Mouse (Mus musculus) Patski (cell line): ENCODE data around the gene Cdipt. TPM values are rescaled to one million over a fixed set of nuclear protein-coding genes. Genes with fewer than 3 reads are reported as not detected.

Experiments used
- ATAC-seq: fragments of 100-300 bp; one replicate; pipeline ENCODE4 v1.8.0; 2021
- CTCF ChIA-PET: fragments of 350-600 bp; sonication (Branson Sonifier 250); formaldehyde crosslinking; loops from one replicate; lab custom pipeline; 2022; ENCODE audit warnings: inconsistent platforms; lab: Charles Lee
- POLR2A ChIA-PET: fragments of 350-600 bp; sonication (Branson Sonifier 250); formaldehyde crosslinking; loops from one replicate; lab custom pipeline; 2022; ENCODE audit warnings: antibody characterized with exemption, inconsistent platforms; lab: Charles Lee
- DNase-seq: peaks from one replicate; pipeline ENCODE4 v3.0.0-alpha.2; 2011; ENCODE audit warnings: low read depth, low spot score
- H3K27me3 ChIP-seq: fragments of 371-371 bp; one replicate; pipeline ENCODE4 v1.5.1; 2021
- CTCF ChIP-seq: fragments of 100-300 bp; IDR thresholded peaks from one replicate; pipeline ENCODE4 v1.5.1; 2021
- in situ Hi-C: fragments of 300-500 bp; cut with MboI; formaldehyde crosslinking; loops from 3 replicates; pipeline ENCODE4 v1.11.1; 2018; ENCODE audit warnings: low pct_unique_long_range_greater_than_20kb, mixed read lengths
- polyA plus RNA-seq: library from polyadenylated mRNA; unstranded; gene quantifications from one replicate; pipeline ENCODE4 v1.2.3, GENCODE M21; 2021

The Cdipt gene
- polyA plus RNA-seq, 1 experiment from 2014 or later, result 143 TPM

DNA sequence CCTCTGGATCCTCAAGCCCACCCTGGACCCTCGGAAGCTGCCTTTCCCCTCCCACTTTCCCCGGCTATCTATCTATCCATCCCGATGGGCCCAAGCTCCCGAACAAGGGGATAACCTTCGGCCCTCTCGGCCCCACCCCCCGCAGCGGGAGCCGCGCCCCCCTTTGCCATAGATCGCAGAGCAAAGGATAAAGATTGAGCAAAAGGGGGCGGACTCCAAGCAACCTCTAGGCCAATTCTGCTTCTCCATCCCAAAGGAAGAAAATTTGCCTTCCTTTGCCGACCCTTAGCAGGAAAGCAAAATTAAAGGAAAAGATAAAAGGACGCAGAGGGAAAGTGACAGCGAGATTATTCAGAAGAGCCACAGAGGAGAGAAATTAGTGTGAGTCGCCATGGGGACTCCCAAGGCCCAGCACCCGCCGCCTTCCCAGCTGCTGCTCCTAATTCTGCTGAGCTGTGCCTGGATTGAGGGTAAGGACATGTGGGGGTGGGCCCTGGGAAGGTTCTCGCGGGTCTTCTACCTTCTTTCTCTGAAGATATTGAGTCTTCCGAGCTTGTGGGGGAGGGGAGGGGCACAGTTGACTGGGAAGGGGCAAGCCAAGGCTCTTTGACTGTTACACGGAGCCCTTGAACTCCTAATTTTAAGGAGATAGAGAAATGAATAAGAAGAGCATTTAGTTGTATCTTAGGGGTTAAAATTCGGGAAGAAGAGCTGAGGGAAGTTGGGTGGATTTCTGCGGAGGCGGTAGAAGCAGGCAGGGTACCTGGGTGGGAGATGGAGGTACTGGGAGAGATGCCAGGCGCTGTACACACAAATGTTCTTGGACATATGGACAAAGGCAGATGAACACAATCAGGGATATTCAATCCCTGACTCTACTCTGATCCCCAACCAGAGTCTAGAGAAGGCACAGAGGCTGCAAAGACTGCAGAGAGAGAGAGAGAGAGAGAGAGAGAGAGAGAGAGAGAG lies 24.8 kb upstream of the Cdipt start:
- DNase-seq (no peak), ATAC-seq (no peak)
- H3K27me3 ChIP-seq, result peaks cover 24% of the 10 kb centered on the region
- ChIA-PET CTCF (interaction anchor here (1.6 kb wide), 1 partner anchor 118 kb away, joined by 4 read pairs; no protein-coding TSS in a partner anchor), POLR2A (interaction anchor here (0.7 to 1.0 kb wide), 3 partner anchors 10 to 133 kb away, joined by 3 read pairs; no protein-coding TSS in a partner anchor)
- no peak for TF ChIP-seq CTCF
- in situ Hi-C loops, result loop anchor here (5.0 kb wide), 1 partner anchor 119 kb away; the partner anchor contains the start of gene 4930451I11Rik

DNA sequence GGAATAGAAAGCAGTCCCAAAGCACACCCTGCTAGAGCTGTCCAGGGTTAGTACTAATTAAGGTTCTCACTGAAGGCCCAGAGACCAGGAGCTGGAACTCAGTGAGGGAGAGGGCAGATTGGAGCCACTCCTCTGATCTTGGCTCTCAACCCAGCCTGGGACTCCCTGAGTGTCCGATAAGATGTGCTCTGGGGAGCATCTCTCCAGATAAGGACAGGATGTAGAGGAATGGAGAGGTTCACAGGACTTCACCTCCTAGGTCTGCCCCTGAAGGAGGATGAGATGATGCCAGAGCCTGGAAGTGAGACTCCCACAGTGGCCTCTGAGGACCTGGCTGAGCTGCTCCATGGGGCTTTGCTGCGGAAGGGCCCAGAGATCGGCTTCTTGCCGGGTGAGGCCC lies 24.0 kb upstream of the Cdipt start:
- ATAC-seq, result no peak
- H3K27me3 ChIP-seq, result peaks cover 24% of the 10 kb centered on the region
- ChIA-PET CTCF (interaction anchor here (1.6 kb wide), 1 partner anchor 119 kb away, joined by 4 read pairs; no protein-coding TSS in a partner anchor), POLR2A (interaction anchor here (1.0 kb wide), 1 partner anchor 9 kb away, joined by 3 read pairs; no protein-coding TSS in a partner anchor)
- in situ Hi-C loops, result loop anchor here (5.0 kb wide), 1 partner anchor 119 kb away; the partner anchor contains the start of gene 4930451I11Rik
- no peak for DNase-seq
- TF ChIP-seq CTCF, result no peak

DNA sequence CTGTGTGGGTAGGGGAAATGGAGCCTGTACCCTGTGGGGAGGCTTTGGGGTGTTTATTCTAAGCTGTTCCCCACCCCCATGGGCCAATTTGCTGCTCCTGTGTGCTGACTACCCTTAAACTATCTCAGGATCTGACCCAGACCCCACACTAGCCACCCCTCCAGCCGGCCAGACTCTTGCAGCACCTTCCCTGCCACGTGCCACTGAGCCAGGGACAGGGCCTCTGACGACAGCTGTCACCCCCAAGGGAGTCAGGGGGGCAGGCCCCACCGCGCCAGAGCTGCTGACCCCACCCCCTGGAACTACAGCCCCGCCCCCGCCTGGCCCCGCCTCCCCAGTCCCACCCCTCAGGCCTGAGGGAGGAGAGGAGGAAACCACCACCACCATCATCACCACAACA lies 23.1 kb upstream of the Cdipt start:
- no peak for TF ChIP-seq CTCF
- ATAC-seq (no peak), DNase-seq (no peak)
- POLR2A ChIA-PET, result no interaction called here
- H3K27me3 ChIP-seq, result peaks cover 24% of the 10 kb centered on the region
- in situ Hi-C loops, result loop anchor here (5.0 kb wide), 1 partner anchor 120 kb away; the partner anchor contains the start of gene 4930451I11Rik
- CTCF ChIA-PET, result interaction anchor here (0.7 kb wide), 1 partner anchor 118 kb away, joined by 3 read pairs; no protein-coding TSS in a partner anchor

DNA sequence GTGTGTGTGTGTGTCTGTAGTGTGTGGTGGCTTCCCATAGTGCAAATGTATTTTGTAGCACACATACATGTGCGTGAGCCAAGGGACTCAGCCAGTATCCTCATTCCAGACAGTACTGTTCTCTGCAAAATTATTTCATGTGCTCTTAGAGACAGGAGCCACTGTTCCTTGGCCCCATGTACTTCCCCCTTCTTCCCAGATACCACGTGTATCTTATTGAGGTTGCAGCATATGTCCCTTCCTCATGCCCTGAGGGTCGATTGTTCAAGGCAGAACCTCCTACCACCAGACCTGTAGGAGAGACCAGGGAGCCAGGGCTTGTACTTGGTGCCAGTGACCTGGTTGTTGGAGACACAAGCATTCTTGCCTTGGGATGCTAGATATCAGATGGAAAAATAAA lies 20.6 kb upstream of the Cdipt start:
- in situ Hi-C loops, result no loop called here
- ChIA-PET CTCF (no interaction called here), POLR2A (no interaction called here)
- ATAC-seq, result no peak
- no peak for DNase-seq
- no peak for TF ChIP-seq CTCF
- H3K27me3 ChIP-seq, result peaks cover 31% of the 10 kb centered on the region

DNA sequence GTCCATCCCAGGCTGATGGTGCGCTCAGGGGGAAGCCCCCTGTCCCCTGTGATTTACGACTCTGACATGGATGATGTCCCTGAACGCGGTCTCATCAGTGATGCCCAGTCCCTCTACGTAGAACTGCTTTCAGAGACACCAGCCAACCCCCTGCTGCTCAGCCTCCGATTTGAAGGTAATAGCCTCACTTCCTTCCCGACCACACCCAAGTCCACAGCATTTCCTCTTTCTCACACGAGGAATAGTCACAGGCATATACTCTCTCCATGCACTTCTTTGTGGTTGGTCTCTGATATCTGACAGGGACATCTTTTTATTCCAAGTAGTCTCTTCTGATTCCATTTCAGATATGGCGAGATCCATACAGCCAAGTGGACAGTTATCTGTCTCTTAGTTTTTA lies 15.9 kb upstream of the Cdipt start:
- TF ChIP-seq CTCF, result no peak
- no peak for DNase-seq
- POLR2A ChIA-PET, result no interaction called here
- CTCF ChIA-PET, result no interaction called here
- H3K27me3 ChIP-seq, result peaks cover 9% of the 10 kb centered on the region
- in situ Hi-C loops, result loop anchor here (10.0 kb wide), 1 partner anchor 135 kb away; the partner anchor contains the start of gene AI467606
- no peak for ATAC-seq

DNA sequence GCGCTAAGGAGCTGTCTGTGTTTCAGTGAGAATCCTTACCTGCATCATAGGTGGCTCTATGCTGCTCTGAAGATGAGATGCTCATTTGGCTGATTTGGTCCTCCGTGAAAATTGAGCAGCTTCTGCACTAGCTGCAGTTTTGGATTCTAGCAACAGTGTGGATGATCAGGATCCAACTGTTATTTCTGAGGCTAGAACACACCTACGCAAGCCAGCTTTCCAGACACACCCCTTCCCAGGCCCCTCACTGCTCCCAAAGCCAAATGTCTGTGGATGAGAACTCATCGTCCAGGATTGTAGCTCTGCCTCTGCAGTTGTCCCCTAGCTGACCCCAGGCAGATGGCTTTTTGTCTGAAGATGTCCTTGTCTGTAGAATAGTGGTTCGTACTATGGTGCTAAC lies 14.6 kb upstream of the Cdipt start:
- in situ Hi-C loops, result loop anchor here (10.0 kb wide), 1 partner anchor 134 kb away; the partner anchor contains the start of gene AI467606
- DNase-seq (no peak), ATAC-seq (no peak)
- ChIA-PET POLR2A (interaction anchor here (0.9 to 1.1 kb wide), 2 partner anchors 10 to 11 kb away, joined by 3 read pairs; partner anchors contain the start of gene Sez6l2), CTCF (no interaction called here)
- peaks cover 9% of the 10 kb centered on the region for H3K27me3 ChIP-seq
- TF ChIP-seq CTCF, result no peak

DNA sequence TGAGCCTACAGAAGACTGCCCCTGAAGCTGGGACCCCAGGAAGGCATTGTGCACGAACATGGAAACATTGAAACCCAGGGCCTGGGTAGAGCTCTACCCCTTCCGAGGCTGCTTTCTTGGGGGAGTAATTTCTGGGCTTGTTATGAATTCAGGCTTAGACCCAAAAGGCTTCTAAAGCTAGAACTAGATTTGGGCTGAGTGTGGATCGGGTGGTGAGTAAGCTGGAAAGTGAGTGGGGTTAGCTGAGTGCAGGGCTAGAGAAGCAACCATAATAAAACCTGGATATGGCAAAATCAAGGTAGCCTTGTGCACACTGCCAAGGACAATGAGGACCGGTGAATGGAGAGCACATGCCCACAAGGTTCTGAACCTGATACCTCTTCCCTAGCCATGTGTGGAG lies 13.7 kb upstream of the Cdipt start:
- CTCF ChIA-PET, result interaction anchor here (1.1 kb wide), 1 partner anchor 12 kb away, joined by 4 read pairs; no protein-coding TSS in a partner anchor
- peaks cover 9% of the 10 kb centered on the region for H3K27me3 ChIP-seq
- in situ Hi-C loops, result loop anchor here (10.0 kb wide), 1 partner anchor 133 kb away; the partner anchor contains the start of gene AI467606
- TF ChIP-seq CTCF, result no peak
- DNase-seq (no peak), ATAC-seq (no peak)
- POLR2A ChIA-PET, result no interaction called here

DNA sequence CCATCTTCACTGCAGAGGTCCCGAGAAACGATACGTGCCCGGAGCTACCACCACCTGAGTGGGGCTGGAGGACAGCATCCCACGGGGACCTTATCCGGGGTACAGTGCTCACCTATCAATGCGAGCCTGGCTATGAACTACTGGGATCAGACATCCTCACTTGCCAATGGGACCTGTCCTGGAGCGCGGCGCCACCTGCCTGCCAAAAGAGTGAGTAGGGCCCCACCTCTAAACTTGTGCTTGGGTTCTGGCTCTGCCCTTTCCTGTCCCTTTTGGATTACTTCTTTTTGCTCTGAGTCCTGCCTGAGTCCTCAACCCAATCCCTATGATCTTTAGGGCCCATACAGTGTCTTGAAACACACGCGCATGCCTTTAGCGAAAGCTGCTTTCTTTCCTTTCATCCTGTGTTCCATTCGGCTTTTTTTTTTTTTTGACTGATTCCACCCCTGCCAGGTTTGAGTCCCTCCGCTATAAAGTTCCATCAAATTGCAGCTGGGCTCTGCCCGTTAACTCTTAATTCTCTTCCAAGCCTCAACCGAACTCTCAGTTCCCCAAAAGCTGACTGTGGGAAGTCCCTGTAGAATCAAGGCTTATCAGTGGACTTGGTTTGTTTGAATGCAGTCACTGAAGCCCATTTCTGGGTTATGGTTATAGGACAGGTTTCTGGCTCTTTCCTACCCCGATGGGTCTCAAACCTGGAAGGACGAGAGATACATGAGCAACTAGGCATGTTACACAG lies 12.0 kb upstream of the Cdipt start:
- ATAC-seq, result no peak
- no peak for DNase-seq
- in situ Hi-C loops, result loop anchor here (10.0 kb wide), 1 partner anchor 131 kb away; the partner anchor contains the start of gene AI467606
- TF ChIP-seq CTCF, result peak; percentile 72
- ChIA-PET POLR2A (no interaction called here), CTCF (no interaction called here)
- peaks cover 9% of the 10 kb centered on the region for H3K27me3 ChIP-seq

DNA sequence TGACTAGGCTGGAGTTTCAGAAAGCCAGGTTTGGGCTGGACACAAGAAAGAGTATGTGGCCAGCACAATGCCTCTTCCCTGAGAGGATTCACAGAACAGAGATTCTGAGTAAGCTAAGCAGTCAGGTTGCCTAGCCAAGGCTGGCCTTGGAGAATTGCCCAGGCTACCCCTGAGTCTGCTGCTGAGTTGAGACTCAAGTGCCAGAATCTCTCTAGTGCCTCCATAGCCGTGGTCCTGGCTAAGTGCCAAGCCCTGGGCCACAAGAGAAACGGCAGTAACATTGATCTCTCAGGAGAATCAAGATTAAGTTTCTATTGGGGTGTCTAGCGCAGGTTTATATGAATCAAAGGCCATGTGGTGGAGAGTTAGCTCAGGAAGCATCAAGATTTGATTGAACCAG lies 10.1 kb upstream of the Cdipt start:
- no peak for TF ChIP-seq CTCF
- H3K27me3 ChIP-seq, result no peaks in the 10 kb centered on the region
- DNase-seq (no peak), ATAC-seq (no peak)
- in situ Hi-C loops, result loop anchor here (10.0 kb wide), 1 partner anchor 129 kb away; the partner anchor contains the start of gene AI467606
- CTCF ChIA-PET, result interaction anchor here (1.3 to 1.4 kb wide), 2 partner anchors 30 to 145 kb away, joined by 3 read pairs; no protein-coding TSS in a partner anchor
- POLR2A ChIA-PET, result interaction anchor here (0.7 kb wide), 2 partner anchors 63 to 189 kb away, joined by 3 to 7 read pairs; partner anchors contain the start of gene Ypel3
